Mouse (Mus musculus): ENCODE measurements around the gene Olfml2b. TPM values are rescaled to one million over a fixed set of nuclear protein-coding genes. Genes with fewer than 3 reads are reported as not detected.
A peak's percentile ranks its signal among the peaks of the same experiment; 100 is the strongest.

Gene Olfml2b
- polyA plus RNA-seq, 1 experiment from 2014 or later, result 13.6 TPM

- Histone ChIP-seq H3K4me1 (no peaks in the 10 kb centered on the region), H3K27ac (no peak overlapping the region), H3K4me2 (replicated peaks) (no peak overlapping the region), H3K36me3 (no peaks in the 10 kb centered on the region), H3K9ac (no peak overlapping the region), H3K9me3 (no peaks in the 10 kb centered on the region), H3K27me3 (no peaks in the 10 kb centered on the region), H3K4me3 (no peak overlapping the region)
- no peak for ATAC-seq (ENCODE audit: insufficient number of reproducible peaks, insufficient read depth, low FRiP score, low TSS enrichment)
- 97% methylated on average over 7 of the region's 7 CpGs for WGBS
Measured at GRCm38 (mm10) chr1:170711731-170712130, 67.4 kb downstream of the Olfml2b start.

GRCm38 (mm10) chr1:170717241-170717828, 73.0 kb downstream of the Olfml2b start:
- H3K4me2 ChIP-seq (replicated peaks), result no peak overlapping the region
- no peak overlapping the region for H3K27ac ChIP-seq
- no peak overlapping the region for H3K4me3 ChIP-seq
- WGBS, result 91% methylated on average over 3 of the region's 3 CpGs
- H3K4me1 ChIP-seq, result peaks cover 17% of the 10 kb centered on the region
- H3K9me3 ChIP-seq, result no peaks in the 10 kb centered on the region
- ATAC-seq (ENCODE audit: insufficient number of reproducible peaks, insufficient read depth, low FRiP score, low TSS enrichment), result no peak
- H3K27me3 ChIP-seq, result no peaks in the 10 kb centered on the region
- H3K36me3 ChIP-seq, result no peaks in the 10 kb centered on the region
- no peak overlapping the region for H3K9ac ChIP-seq

GRCm38 (mm10) chr1:170718133-170718810, 73.9 kb downstream of the Olfml2b start:
- Histone ChIP-seq H3K27me3 (no peaks in the 10 kb centered on the region), H3K4me3 (no peak overlapping the region), H3K4me1 (peaks cover 17% of the 10 kb centered on the region), H3K4me2 (replicated peaks) (no peak overlapping the region), H3K27ac (peak overlapping the region; percentile 70), H3K36me3 (no peaks in the 10 kb centered on the region), H3K9ac (no peak overlapping the region), H3K9me3 (no peaks in the 10 kb centered on the region)
- ATAC-seq (ENCODE audit: insufficient number of reproducible peaks, insufficient read depth, low FRiP score, low TSS enrichment), result no peak
- WGBS, result 44% methylated on average over 8 of the region's 8 CpGs

GRCm38 (mm10) chr1:170721560-170721959, 77.2 kb downstream of the Olfml2b start:
- Histone ChIP-seq H3K27ac (no peak overlapping the region), H3K4me3 (no peak overlapping the region), H3K27me3 (no peaks in the 10 kb centered on the region), H3K4me1 (peaks cover 17% of the 10 kb centered on the region), H3K9ac (no peak overlapping the region), H3K36me3 (no peaks in the 10 kb centered on the region), H3K9me3 (no peaks in the 10 kb centered on the region), H3K4me2 (replicated peaks) (no peak overlapping the region)
- WGBS, result 94% methylated on average over 5 of the region's 5 CpGs
- no peak for ATAC-seq (ENCODE audit: insufficient number of reproducible peaks, insufficient read depth, low FRiP score, low TSS enrichment)

GRCm38 (mm10) chr1:170728524-170728923, 84.2 kb downstream of the Olfml2b start:
- Histone ChIP-seq H3K36me3 (no peaks in the 10 kb centered on the region), H3K4me1 (no peaks in the 10 kb centered on the region), H3K4me3 (no peak overlapping the region), H3K27ac (no peak overlapping the region), H3K4me2 (replicated peaks) (no peak overlapping the region), H3K9me3 (no peaks in the 10 kb centered on the region), H3K9ac (no peak overlapping the region), H3K27me3 (no peaks in the 10 kb centered on the region)
- WGBS, result 62% methylated on average over 6 of the region's 6 CpGs
- ATAC-seq (ENCODE audit: insufficient number of reproducible peaks, insufficient read depth, low FRiP score, low TSS enrichment), result no peak

- H3K9me3 ChIP-seq, result no peaks in the 10 kb centered on the region
- WGBS, result 81% methylated on average over 8 of the region's 8 CpGs
- ATAC-seq (ENCODE audit: insufficient number of reproducible peaks, insufficient read depth, low FRiP score, low TSS enrichment), result no peak
Measured at GRCm38 (mm10) chr1:170729267-170729962, 85.1 kb downstream of the Olfml2b start.

GRCm38 (mm10) chr1:170731865-170732595, 87.7 kb downstream of the Olfml2b start:
- Histone ChIP-seq H3K4me3 (no peak overlapping the region), H3K4me1 (no peaks in the 10 kb centered on the region), H3K36me3 (no peaks in the 10 kb centered on the region), H3K27me3 (no peaks in the 10 kb centered on the region), H3K9ac (no peak overlapping the region), H3K9me3 (no peaks in the 10 kb centered on the region), H3K27ac (no peak overlapping the region), H3K4me2 (replicated peaks) (no peak overlapping the region)
- 88% methylated on average over 11 of the region's 11 CpGs for WGBS
- no peak for ATAC-seq (ENCODE audit: insufficient number of reproducible peaks, insufficient read depth, low FRiP score, low TSS enrichment)

More at GRCm38 (mm10) chr1:170729267-170729962, 85.1 kb downstream of the Olfml2b start:
- no peaks in the 10 kb centered on the region for H3K4me1 ChIP-seq
- H3K36me3 ChIP-seq, result no peaks in the 10 kb centered on the region
- H3K27ac ChIP-seq, result no peak overlapping the region
- H3K4me2 ChIP-seq (replicated peaks), result no peak overlapping the region
- no peak overlapping the region for H3K4me3 ChIP-seq
- H3K9ac ChIP-seq, result no peak overlapping the region
- no peaks in the 10 kb centered on the region for H3K27me3 ChIP-seq

Other genes with a start within 250 kb of the Olfml2b start
- gene Nos1ap, start 54.7 kb upstream of the Olfml2b start, polyA plus RNA-seq (2016; fragmentation: Nextera tagmentation; extraction: Ambion mirVana), result 10.9 and 11.1 TPM in 2 replicates
- 9.1 TPM in 2 replicates for gene Atf6, start 223.2 kb downstream of the Olfml2b start, polyA plus RNA-seq (2016; fragmentation: Nextera tagmentation; extraction: Ambion mirVana)
- 0.79 TPM in 1 of 2 replicates, not detected in the other for gene Gm26620, start 240.5 kb downstream of the Olfml2b start, polyA plus RNA-seq (2016; fragmentation: Nextera tagmentation; extraction: Ambion mirVana)
- gene Dusp12, start 241.0 kb downstream of the Olfml2b start, polyA plus RNA-seq (2016; fragmentation: Nextera tagmentation; extraction: Ambion mirVana), result 44.9 and 48.9 TPM in 2 replicates

All from embryonic facial prominence, embryonic 12.5 days (tissue).